25 mouse cellular contexts compared by ENCODE assay signal in genomic region chr2:38556721-38557120, GRCm38 (mm10).
"Had no signal": no experiment of that assay in that cellular context is flagged by ENCODE, and none has a peak within 500 bp of the region (broad histone marks: within the 10 kb centered on the region; RNA-seq: fewer than 3 reads in every experiment).

No protein-coding gene starts in this region.

- H3K9me3 ChIP-seq: heart, embryonic 13.5 days; heart, embryonic 15.5 days; hindbrain, embryonic 13.5 days; hindbrain, embryonic 15.5 days; kidney, embryonic 15.5 days; limb, embryonic 10.5 days; limb, embryonic 12.5 days; liver, embryonic 13.5 days; liver, embryonic 15.5 days had no signal

- DNase-seq: gastrocnemius, postnatal 14 days; gastrocnemius, postnatal 36 days; heart, adult 11 months; heart, adult 2 months; heart, postnatal 14 days; heart, postnatal 36 days; kidney, adult 11 months; kidney, adult 2 months; kidney, adult 9 months; kidney, postnatal 14 days; kidney, postnatal 36 days; layer of hippocampus, adult 9-11 months; layer of hippocampus, postnatal 36 days; liver; liver, embryonic 13.5 days had no signal

- ATAC-seq: hindbrain, postnatal 0 days; intestine, embryonic 16.5 days had no signal

- H3K27me3 ChIP-seq: heart, embryonic 13.5 days; heart, embryonic 15.5 days; hindbrain, embryonic 13.5 days; hindbrain, embryonic 15.5 days; kidney, embryonic 15.5 days; limb, embryonic 12.5 days; liver, embryonic 13.5 days; liver, embryonic 15.5 days had no signal

- H3K4me3 ChIP-seq: heart, adult 2 months; heart, embryonic 13.5 days; heart, embryonic 15.5 days; hindbrain, embryonic 13.5 days; hindbrain, embryonic 15.5 days; kidney, embryonic 15.5 days; limb, embryonic 10.5 days; limb, embryonic 12.5 days; liver, embryonic 13.5 days; liver, embryonic 15.5 days had no signal

- H3K4me1 ChIP-seq: liver, embryonic 13.5 days had no signal
